Mouse (Mus musculus) limb, embryonic 11.5 days (tissue): ENCODE measurements around the gene Tcea3. TPM values are rescaled to one million over a fixed set of nuclear protein-coding genes. Genes with fewer than 3 reads are reported as not detected.

Source experiments
- ATAC-seq: fragments of 200-750 bp; cut with Nextera tagmentation; 2 replicates; pipeline ENCODE4 v1.8.0; 2017; ENCODE audit warnings: low read depth; ENCODE audit not compliant: insufficient number of reproducible peaks, low FRiP score, low TSS enrichment
- DNase-seq: peaks from one replicate; pipeline ENCODE4 v3.0.0-alpha.2; 2015; ENCODE audit warnings: low spot score
- H3K27ac ChIP-seq: fragments of 300-500 bp; sonication (generic); replicated peaks from 2 replicates; pipeline ENCODE4 v1.5.1; 2014; ENCODE audit warnings: low read depth, mild to moderate bottlenecking, low read length
- H3K27me3 ChIP-seq: fragments of 300-500 bp; sonication (generic); 2 replicates; pipeline ENCODE4 v1.6.1; 2014; ENCODE audit warnings: mild to moderate bottlenecking, low read length, mixed read lengths; ENCODE audit not compliant: control insufficient read depth, insufficient read depth
- H3K36me3 ChIP-seq: fragments of 300-500 bp; sonication (generic); 2 replicates; pipeline ENCODE4 v1.6.1; 2014; ENCODE audit warnings: mild to moderate bottlenecking, low read length, moderate library complexity, mixed read lengths; ENCODE audit not compliant: control insufficient read depth, insufficient read depth
- H3K4me1 ChIP-seq: fragments of 300-500 bp; sonication (generic); 2 replicates; pipeline ENCODE4 v1.6.1; 2014; ENCODE audit warnings: low read length, mixed read lengths; ENCODE audit not compliant: control insufficient read depth, insufficient read depth
- H3K4me2 ChIP-seq: fragments of 300-500 bp; sonication (generic); 2 replicates; pipeline ENCODE4 v1.6.1; 2014; ENCODE audit warnings: low read depth, mild to moderate bottlenecking, moderate library complexity; ENCODE audit not compliant: severe bottlenecking
- H3K4me3 ChIP-seq: fragments of 300-500 bp; sonication (generic); 2 replicates; pipeline ENCODE4 v1.5.1; 2014; ENCODE audit warnings: low read depth, low read length
- H3K9ac ChIP-seq: fragments of 300-500 bp; sonication (generic); 2 replicates; pipeline ENCODE4 v1.6.1; 2014; ENCODE audit warnings: mild to moderate bottlenecking, low read length
- H3K9me3 ChIP-seq: fragments of 300-500 bp; sonication (generic); 2 replicates; pipeline ENCODE4 v1.6.1; 2016; ENCODE audit warnings: low read length; ENCODE audit not compliant: control insufficient read depth
- WGBS: fragments of 180-500 bp; shearing (Covaris S2); extraction: QIAGEN DNeasy Blood & Tissue Kit; methylation state at CpG from one replicate; pipeline ENCODE4 v1.1.7; 2014; 5-methylcytosine and 5-hydroxymethylcytosine counted together
- polyA plus RNA-seq: library from polyadenylated mRNA; unstranded; fragments of >200 nt; fragmentation: Nextera tagmentation; extraction: Ambion mirVana; gene quantifications from 2 replicates; pipeline ENCODE4 v1.2.1, GENCODE M21; 2014

The Tcea3 gene
- polyA plus RNA-seq, 1 experiment from 2014 or later = 3.1 TPM

DNA sequence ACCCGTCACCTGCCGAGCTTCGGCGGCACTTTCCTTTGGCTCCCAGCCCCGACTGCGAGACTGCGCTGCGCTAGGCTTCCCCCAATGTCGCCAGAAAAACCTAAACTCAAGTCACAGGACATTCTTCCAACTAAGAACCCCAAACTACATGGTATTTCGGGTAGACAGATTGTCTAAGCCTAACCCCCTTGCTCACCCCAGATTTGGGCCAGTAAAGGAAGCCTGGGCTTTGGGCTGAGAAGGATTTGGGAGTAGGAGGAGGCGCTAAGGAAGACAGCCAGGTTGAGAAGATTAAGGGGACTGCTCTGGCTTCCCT is 1.8 kb downstream of the Tcea3 start:
- ATAC-seq (no peak), DNase-seq (no peak)
- H3K27ac ChIP-seq = no peak overlapping the region
- H3K27me3 ChIP-seq = peaks cover 55% of the 10 kb centered on the region
- H3K9ac ChIP-seq = no peak overlapping the region
- 4% methylated on average over 11 of the region's 11 CpGs for WGBS
- H3K36me3 ChIP-seq = no peaks in the 10 kb centered on the region
- no peak overlapping the region; the same call in 1 of the 2 replicates for H3K4me3 ChIP-seq
- H3K4me1 ChIP-seq = peaks cover 36% of the 10 kb centered on the region
- no peak overlapping the region; the same call in 1 of the 2 replicates for H3K4me2 ChIP-seq
- H3K9me3 ChIP-seq = no peaks in the 10 kb centered on the region

DNA sequence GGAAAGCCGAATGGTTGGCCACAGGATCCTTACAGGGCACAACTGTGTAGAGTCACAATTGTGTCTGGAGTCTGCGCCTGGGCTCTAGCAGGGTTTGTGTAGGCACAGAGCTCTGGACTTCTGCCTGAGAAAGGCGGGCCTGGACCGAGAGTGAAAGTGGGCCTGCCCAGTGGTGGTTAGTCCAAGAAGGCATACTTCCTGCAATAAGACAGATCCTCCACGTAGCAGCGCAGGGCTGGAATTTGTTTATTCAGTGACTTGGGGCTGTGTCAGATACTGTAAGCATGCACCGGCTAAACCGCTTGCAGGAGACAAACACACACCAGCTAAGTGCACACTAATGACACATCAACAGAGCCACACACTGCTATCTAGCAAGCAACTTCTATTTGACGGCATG is 2.3 kb downstream of the Tcea3 start:
- DNase-seq (no peak), ATAC-seq (no peak)
- Histone ChIP-seq H3K27me3 (peaks cover 55% of the 10 kb centered on the region), H3K36me3 (no peaks in the 10 kb centered on the region), H3K27ac (no peak overlapping the region), H3K9me3 (no peaks in the 10 kb centered on the region), H3K4me1 (peaks cover 36% of the 10 kb centered on the region), H3K9ac (no peak overlapping the region), H3K4me2 (no peak overlapping the region), H3K4me3 (no peak overlapping the region)
- 45% methylated on average over 9 of the region's 9 CpGs for WGBS

DNA sequence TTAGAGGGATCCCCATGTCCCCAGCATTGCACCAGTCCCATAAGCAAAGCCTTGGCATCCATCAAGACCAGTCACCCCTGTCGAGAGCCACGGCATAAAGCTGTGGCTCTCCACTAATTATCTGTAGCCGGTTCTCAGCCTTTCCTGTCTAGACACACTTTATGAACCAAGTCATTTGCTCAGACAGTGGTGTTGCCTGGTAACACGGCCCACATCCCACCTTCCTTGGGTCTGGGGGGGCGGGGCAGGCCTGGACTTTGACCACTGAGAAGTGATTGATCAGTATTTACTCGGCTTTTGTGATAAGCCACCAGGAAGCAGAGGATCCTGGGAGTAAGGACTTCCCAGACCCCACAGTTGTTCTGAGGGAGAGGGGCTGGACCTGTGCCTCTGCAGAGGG is 8.4 kb downstream of the Tcea3 start:
- H3K9me3 ChIP-seq = no peaks in the 10 kb centered on the region
- 30% methylated on average over 6 of the region's 6 CpGs for WGBS
- H3K9ac ChIP-seq = no peak overlapping the region
- no peaks in the 10 kb centered on the region for H3K4me1 ChIP-seq
- no peak for DNase-seq
- no peak for ATAC-seq
- H3K27ac ChIP-seq = no peak overlapping the region
- no peak overlapping the region for H3K4me2 ChIP-seq
- no peak overlapping the region for H3K4me3 ChIP-seq
- H3K36me3 ChIP-seq = no peaks in the 10 kb centered on the region
- 0 out of 2 replicates have a peak, but pooled peaks cover 2% of the 10 kb centered on the region for H3K27me3 ChIP-seq

- no peak for ATAC-seq
- 61% methylated on average over 10 of the region's 10 CpGs for WGBS
- no peak overlapping the region for H3K27ac ChIP-seq
- H3K27me3 ChIP-seq = no peaks in the 10 kb centered on the region
- no peaks in the 10 kb centered on the region for H3K4me1 ChIP-seq
- no peak for DNase-seq
- H3K4me3 ChIP-seq = no peak overlapping the region
- no peak overlapping the region for H3K4me2 ChIP-seq
- H3K9me3 ChIP-seq = no peaks in the 10 kb centered on the region
- H3K9ac ChIP-seq = no peak overlapping the region
- H3K36me3 ChIP-seq = no peaks in the 10 kb centered on the region
Measured at GRCm38 (mm10) chr4:136256696-136257095, 9.2 kb downstream of the Tcea3 start.

DNA sequence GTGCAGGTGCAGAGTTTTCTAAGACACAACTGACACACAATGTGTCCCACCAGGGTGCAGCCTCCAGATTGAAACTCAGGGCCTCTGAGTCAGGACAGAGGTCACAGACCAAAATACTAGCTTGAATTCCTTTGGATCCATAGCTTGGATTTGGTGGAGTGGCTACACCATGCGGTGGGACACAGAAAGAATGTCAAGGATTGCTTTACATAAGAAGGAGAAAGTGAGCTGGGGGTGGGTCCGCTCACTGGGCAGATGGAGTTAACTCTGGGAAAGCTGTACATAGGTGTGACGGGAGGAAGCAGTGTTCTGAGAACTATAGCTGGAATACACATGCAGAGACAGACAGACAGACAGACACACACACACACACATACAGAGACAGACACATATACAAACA is 12.4 kb downstream of the Tcea3 start:
- H3K27me3 ChIP-seq = no peaks in the 10 kb centered on the region
- WGBS = 58% methylated on average over 3 of the region's 3 CpGs
- no peaks in the 10 kb centered on the region for H3K9me3 ChIP-seq
- no peaks in the 10 kb centered on the region for H3K36me3 ChIP-seq
- H3K4me3 ChIP-seq = no peak overlapping the region
- H3K27ac ChIP-seq = no peak overlapping the region
- no peak overlapping the region for H3K4me2 ChIP-seq
- ATAC-seq (no peak), DNase-seq (no peak)
- no peaks in the 10 kb centered on the region for H3K4me1 ChIP-seq
- no peak overlapping the region for H3K9ac ChIP-seq

DNA sequence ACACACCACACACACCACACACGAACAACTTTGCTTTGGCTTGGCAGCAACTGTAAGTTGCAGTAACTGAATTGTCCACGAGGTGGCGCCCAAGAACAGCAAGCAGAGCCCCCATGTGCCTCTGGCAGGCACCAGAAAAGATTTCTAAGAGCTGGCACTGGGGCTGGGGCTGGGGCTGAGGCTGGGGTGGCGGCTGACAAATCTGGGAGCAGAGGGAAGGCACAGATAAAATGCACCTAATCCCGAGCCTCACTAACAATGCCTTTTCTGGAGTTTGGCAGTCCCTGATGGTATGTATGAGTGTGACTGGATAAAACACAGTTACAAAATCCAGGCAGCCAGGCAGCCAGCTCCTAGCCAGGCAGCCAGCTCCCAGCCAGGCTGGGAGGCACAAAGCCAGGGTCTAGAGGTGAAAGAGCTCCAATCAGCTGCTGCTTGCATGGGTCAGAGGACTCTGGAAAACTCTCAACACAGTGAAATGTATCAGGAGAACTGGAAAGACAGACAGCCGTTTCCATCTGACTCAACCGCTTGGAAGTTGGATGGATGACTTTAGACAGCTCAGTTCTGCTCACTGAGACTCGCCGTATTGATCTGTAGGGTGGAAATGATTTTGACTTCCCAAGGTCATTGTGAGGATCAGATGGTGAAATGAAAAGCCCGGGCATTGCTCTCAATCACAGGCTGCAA is 13.1 kb downstream of the Tcea3 start:
- ATAC-seq (no peak), DNase-seq (peak; percentile 94)
- no peak overlapping the region for H3K4me3 ChIP-seq
- 51% methylated on average over 10 of the region's 10 CpGs for WGBS
- H3K9me3 ChIP-seq = no peaks in the 10 kb centered on the region
- H3K27ac ChIP-seq = no peak overlapping the region
- H3K27me3 ChIP-seq = no peaks in the 10 kb centered on the region
- no peaks in the 10 kb centered on the region for H3K36me3 ChIP-seq
- no peak overlapping the region for H3K4me2 ChIP-seq
- H3K4me1 ChIP-seq = no peaks in the 10 kb centered on the region
- H3K9ac ChIP-seq = no peak overlapping the region

- no peak for ATAC-seq
- no peak overlapping the region for H3K9ac ChIP-seq
- H3K4me3 ChIP-seq = no peak overlapping the region
- no peaks in the 10 kb centered on the region for H3K36me3 ChIP-seq
- no peak overlapping the region for H3K27ac ChIP-seq
- no peaks in the 10 kb centered on the region for H3K4me1 ChIP-seq
- H3K4me2 ChIP-seq = no peak overlapping the region
- no peaks in the 10 kb centered on the region for H3K9me3 ChIP-seq
- no peak for DNase-seq
- 81% methylated on average over 10 of the region's 10 CpGs for WGBS
- H3K27me3 ChIP-seq = no peaks in the 10 kb centered on the region
Measured at GRCm38 (mm10) chr4:136261912-136262311, 14.4 kb downstream of the Tcea3 start.

DNA sequence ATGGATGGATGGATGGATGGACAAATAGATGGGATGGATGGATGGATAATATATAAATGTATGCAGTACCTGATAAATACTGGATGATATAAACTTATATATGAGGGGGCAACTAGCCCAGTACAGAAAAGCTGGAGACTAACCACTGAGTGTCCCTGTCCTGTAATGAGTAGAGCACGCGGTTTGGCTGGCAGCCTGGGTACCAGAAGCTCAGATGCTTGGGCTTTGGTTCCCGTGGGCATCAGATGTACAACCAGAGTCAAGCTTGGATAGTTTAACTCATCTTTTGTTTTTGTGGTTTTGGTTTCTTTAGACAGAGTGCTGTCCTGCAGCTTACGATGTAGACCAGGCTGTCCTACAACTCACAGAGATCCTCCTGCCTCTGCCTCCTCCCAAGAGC is 16.0 kb downstream of the Tcea3 start:
- H3K9ac ChIP-seq = no peak overlapping the region

DNA sequence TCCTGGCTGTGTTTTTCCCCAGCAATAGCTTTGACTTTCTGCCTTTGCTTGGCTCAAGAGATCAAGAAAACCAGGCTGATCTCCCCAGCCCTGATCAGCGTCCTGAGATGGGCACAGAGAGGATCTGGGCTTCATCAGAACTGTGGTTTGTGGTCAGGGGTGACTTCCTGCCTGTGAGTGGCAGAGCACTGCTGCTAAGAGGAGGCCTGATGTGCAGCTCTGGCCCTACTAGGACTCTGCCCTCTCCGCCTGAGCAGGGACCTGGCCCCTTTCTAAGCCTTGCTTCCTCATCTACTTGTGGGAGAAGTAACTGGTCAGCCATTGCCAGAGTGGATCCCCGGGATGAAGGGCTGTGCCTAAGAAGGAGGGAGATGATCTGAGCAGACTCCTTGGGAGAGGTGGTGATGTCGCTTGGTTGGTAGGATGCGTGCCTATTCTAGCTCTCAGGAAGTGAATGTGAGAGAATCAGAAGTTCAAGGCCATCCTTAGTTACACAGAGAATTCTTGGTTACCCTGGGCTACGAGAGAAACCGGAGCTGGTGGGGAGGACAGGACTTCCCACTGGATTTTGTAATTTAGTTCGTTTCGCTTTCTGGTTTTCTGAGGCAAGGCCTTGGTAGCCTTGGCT is 19.3 kb downstream of the Tcea3 start:
- Histone ChIP-seq H3K4me3 (no peak overlapping the region), H3K4me2 (no peak overlapping the region), H3K36me3 (no peaks in the 10 kb centered on the region), H3K9ac (no peak overlapping the region), H3K4me1 (no peaks in the 10 kb centered on the region), H3K27me3 (no peaks in the 10 kb centered on the region), H3K9me3 (no peaks in the 10 kb centered on the region), H3K27ac (no peak overlapping the region)
- no peak for DNase-seq
- 84% methylated on average over 9 of the region's 9 CpGs for WGBS
- ATAC-seq = no peak

More for the DNA sequence above, 16.0 kb downstream of the Tcea3 start:
- no peaks in the 10 kb centered on the region for H3K9me3 ChIP-seq
- no peaks in the 10 kb centered on the region for H3K36me3 ChIP-seq
- no peak overlapping the region for H3K27ac ChIP-seq
- 91% methylated on average over 4 of the region's 4 CpGs for WGBS
- ATAC-seq (no peak), DNase-seq (no peak)
- H3K27me3 ChIP-seq = no peaks in the 10 kb centered on the region
- no peak overlapping the region for H3K4me3 ChIP-seq
- H3K4me2 ChIP-seq = no peak overlapping the region
- no peaks in the 10 kb centered on the region for H3K4me1 ChIP-seq
